32 mouse cellular contexts compared by ENCODE assay signal in the genomic region with DNA sequence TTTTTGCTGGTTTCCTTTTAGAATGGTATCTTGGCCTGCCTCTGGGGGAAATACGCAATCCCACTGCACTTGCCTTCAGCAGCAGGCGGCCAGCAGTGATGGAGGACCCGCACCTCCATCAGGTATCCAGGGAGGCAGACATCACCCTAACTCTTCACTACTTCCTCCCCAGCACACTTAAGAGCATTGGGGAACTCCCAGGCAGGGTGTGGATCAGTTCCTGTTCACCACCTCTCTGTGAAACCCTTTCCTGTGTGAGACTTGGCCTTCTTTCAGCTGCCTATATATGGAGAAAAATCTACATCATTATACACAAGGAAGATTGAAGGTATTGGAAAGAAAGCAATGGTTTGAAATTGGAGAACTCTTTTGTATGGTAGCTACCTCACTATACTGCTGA. TPM values are rescaled to one million over a fixed set of nuclear protein-coding genes. Genes with fewer than 3 reads are reported as not detected.
DNase-seq lines count a peak whose midpoint lies in the region; ATAC-seq and TF ChIP-seq lines count a peak whose summit lies in the region.
"Had no signal": no experiment of that assay in that cellular context is flagged by ENCODE, and none has a peak within 500 bp of the region (broad histone marks: within the 10 kb centered on the region; RNA-seq: fewer than 3 reads in every experiment).

No protein-coding gene starts in this region.

- no peak for TF ChIP-seq CTCF in gastrocnemius, adult 2 months (IDR thresholded peaks at IDR 0.05)
- no peak for TF ChIP-seq CTCF in layer of hippocampus, adult 2 months (conservative IDR thresholded peaks at IDR 0.05)

- H3K4me3 ChIP-seq in gastrocnemius, adult 2 months = no peak overlapping the region
- no peak overlapping the region for H3K4me3 ChIP-seq in layer of hippocampus, adult 2 months
- H3K4me3 ChIP-seq: embryonic facial prominence, embryonic 10.5 days; forebrain, embryonic 15.5 days; heart, embryonic 12.5 days; hindbrain, embryonic 12.5 days; myocyte; neural tube, embryonic 15.5 days had no signal

- peak; percentile 41 to 46 for DNase-seq in B cell, adult 2 months
- DNase-seq in natural killer cell, adult 2 months (ENCODE audit: low spot score in 2 of 2) = peak; percentile 34 to 51
- DNase-seq in gastrocnemius, adult 2 months = no peak
- no peak for DNase-seq in layer of hippocampus, adult 2 months (ENCODE audit: low spot score in 2 of 2)
- no peak for DNase-seq in lung, adult 18-20 months
- DNase-seq: cerebellum, adult 11 months; cerebellum, adult 9-11 months; gastrocnemius, postnatal 10 days; heart, adult 11 months; heart, postnatal 10 days; kidney, adult 9 months; kidney, postnatal 14 days; layer of hippocampus, postnatal 36 days; lung, adult 2 months; thymus, postnatal 25 days had no signal

- H3K27ac ChIP-seq in gastrocnemius, adult 2 months = no peak overlapping the region
- H3K27ac ChIP-seq in layer of hippocampus, adult 2 months = no peak overlapping the region
- H3K27ac ChIP-seq: embryonic facial prominence, embryonic 10.5 days; forebrain, embryonic 15.5 days; hindbrain, embryonic 12.5 days; neural tube, embryonic 15.5 days had no signal

- peak; percentile 87 for ATAC-seq in CD4-positive, CD25-positive, alpha-beta regulatory T cell, adult 4 months
- ATAC-seq in hematopoietic stem cell, adult 5-6 weeks (replicated peaks in 1 of 2; ENCODE audit: insufficient read depth in 1 of 2, low FRiP score in 2 of 2, low TSS enrichment in 1 of 2, low read depth in 1 of 2, poor library complexity in 2 of 2, severe bottlenecking in 2 of 2) = peak; percentile 32 to 56; a peak in 3 of 4 replicates
- ATAC-seq: forebrain, embryonic 15.5 days; midbrain, embryonic 16.5 days had no signal

- intact Hi-C loops in gastrocnemius, adult 2 months (cut with DNase I) = no loop called here

RNA-seq across cellular contexts. Expression of gene Lancl3, which starts 19.9 kb away (rescaled TPM):
- polyA plus RNA-seq in CD4-positive, CD25-positive, alpha-beta regulatory T cell, adult 4 months (2017; shearing (Covaris generic)) = under 1 TPM; 0.39 to 0.85 TPM
- 1.1 and 2.3 TPM in 2 replicates for total RNA-seq in hematopoietic stem cell, adult 5-6 weeks (2017)
- total RNA-seq in gastrocnemius, adult 2 months (2021) = under 1 TPM; 0.13 to 0.73 TPM
- 1 to 10 TPM; 4.8 to 5.1 TPM for total RNA-seq in layer of hippocampus, adult 2 months (2021)
- polyA plus RNA-seq: G1E; liver, adult 2 months had no signal

RNA-seq across cellular contexts. Expression of gene Gm14862, which starts 37.1 kb away (rescaled TPM):
- polyA plus RNA-seq in CD4-positive, CD25-positive, alpha-beta regulatory T cell, adult 4 months (2017; shearing (Covaris generic)) = 1 to 10 TPM in 1 of 2 experiments, under 1 TPM in 1; 0.38 to 1.2 TPM
- total RNA-seq in hematopoietic stem cell, adult 5-6 weeks (2017) = not detected in 2 replicates
- not detected for total RNA-seq in gastrocnemius, adult 2 months (2021)
- total RNA-seq in layer of hippocampus, adult 2 months (2021) = not detected
- total RNA-seq: adrenal gland, postnatal 4 days; common myeloid progenitor, adult 5-6 weeks; G1E; gastrocnemius, postnatal 10 days; heart, postnatal 10 days; layer of hippocampus, adult 8-10 months; layer of hippocampus, postnatal 36 days; left cerebral cortex, postnatal 10 days; liver, adult 2 months had no signal
- polyA plus RNA-seq: embryonic facial prominence, embryonic 10.5 days; forebrain, embryonic 15.5 days; G1E; intestine, embryonic 14.5 days; liver, adult 2 months; lung, adult 2 months; myocyte; neural tube, embryonic 15.5 days; stomach, embryonic 14.5 days had no signal

RNA-seq across cellular contexts. Expression of gene Xk, which starts 53.0 kb away (rescaled TPM):
- 1 to 10 TPM in 1 of 2 experiments, under 1 TPM in 1; 0.86 to 1.5 TPM for polyA plus RNA-seq in CD4-positive, CD25-positive, alpha-beta regulatory T cell, adult 4 months (2017; shearing (Covaris generic))
- 8.4 and 10.4 TPM in 2 replicates for total RNA-seq in hematopoietic stem cell, adult 5-6 weeks (2017)
- 1 to 10 TPM; 4.3 to 6.4 TPM for total RNA-seq in gastrocnemius, adult 2 months (2021)
- 10 to 100 TPM; 13.7 to 17.0 TPM for total RNA-seq in layer of hippocampus, adult 2 months (2021)

Comparison
In these comparisons a context has a peak if more than half of its experiments do, and no peak if none do; other contexts are left out.
1. DNase-seq: peak in B cell, adult 2 months (2 of 2) and natural killer cell, adult 2 months (2 of 2); none in gastrocnemius, adult 2 months (single experiment), layer of hippocampus, adult 2 months (0 of 2) and lung, adult 18-20 months (0 of 2).